Mouse (Mus musculus): Measurements from ENCODE around the gene Csf2rb2.

DNA sequence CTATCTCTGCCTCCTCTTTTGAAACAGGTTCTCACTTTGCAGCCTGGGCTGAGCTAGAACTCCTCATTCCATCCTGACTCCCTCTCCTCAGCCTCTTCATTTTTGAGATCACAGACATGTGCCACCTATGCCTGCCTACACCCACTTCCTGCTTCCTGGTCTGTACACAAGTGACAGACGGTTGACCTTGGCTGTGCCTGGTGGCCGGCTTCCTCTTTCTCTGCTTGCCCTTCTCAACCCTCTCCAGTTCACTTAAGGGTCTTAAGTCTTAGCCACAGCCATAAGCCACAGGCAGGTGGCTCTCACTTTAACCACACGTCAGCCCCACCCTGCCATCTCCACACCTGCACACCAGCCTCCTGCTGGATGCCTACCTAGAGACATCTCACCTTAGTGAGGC lies 57.1 kb downstream of the Csf2rb2 start:
- TF ChIP-seq CTCF (IDR thresholded peaks at IDR 0.05; ENCODE audit: borderline replicate concordance, control insufficient read depth, extremely low read depth, insufficient read depth, low read length, poor library complexity) (no peak), POLR2A (IDR thresholded peaks at IDR 0.05; ENCODE audit: control insufficient read depth, extremely low read depth, insufficient read depth, low read length, poor library complexity) (no peak)
